Mouse (Mus musculus): ENCODE results near the gene Fau. TPM values are rescaled to one million over a fixed set of nuclear protein-coding genes. Genes with fewer than 3 reads are reported as not detected.

Gene Fau
- polyA plus RNA-seq, 1 experiment from 2014 or later = 624 TPM

DNA sequence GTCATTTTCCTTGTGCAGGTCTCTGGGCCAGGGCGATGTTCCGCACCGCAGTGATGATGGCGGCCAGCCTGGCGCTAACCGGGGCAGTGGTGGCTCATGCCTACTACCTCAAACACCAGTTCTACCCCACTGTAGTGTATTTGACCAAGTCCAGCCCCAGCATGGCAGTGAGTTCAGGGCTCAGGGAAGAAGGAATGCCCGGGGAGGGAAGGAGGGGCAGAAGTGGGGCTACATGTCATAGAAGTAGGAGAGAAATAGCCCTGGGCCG lies 9.8 kb upstream of the Fau start:
- peaks cover 49% of the 10 kb centered on the region for H3K36me3 ChIP-seq
- whole genome bisulfite sequencing = 88% methylated on average over 8 of the region's 8 CpGs
- H3K27me3 ChIP-seq = no peaks in the 10 kb centered on the region
- peak overlapping the region; percentile 88 for H3K4me3 ChIP-seq
- peak overlapping the region; percentile 95 for H3K9ac ChIP-seq
- H3K4me2 ChIP-seq = peak overlapping the region; percentile 99
- no peak overlapping the region for H3K27ac ChIP-seq (replicated peaks)
- H3K9me3 ChIP-seq = no peaks in the 10 kb centered on the region
- no peak for ATAC-seq (ENCODE audit: low read depth)
- peaks cover 27% of the 10 kb centered on the region for H3K4me1 ChIP-seq (replicated peaks)

- no peak for ATAC-seq (ENCODE audit: low read depth)
- 91% methylated on average over 11 of the region's 11 CpGs for WGBS
- Histone ChIP-seq H3K36me3 (peaks cover 59% of the 10 kb centered on the region), H3K27ac (replicated peaks) (no peak overlapping the region), H3K9ac (no peak overlapping the region), H3K9me3 (no peaks in the 10 kb centered on the region), H3K27me3 (no peaks in the 10 kb centered on the region), H3K4me3 (peak overlapping the region; percentile 88; the same call in 1 of the 2 replicates), H3K4me1 (replicated peaks) (peaks cover 27% of the 10 kb centered on the region), H3K4me2 (peak overlapping the region; percentile 99; the same call in 1 of the 2 replicates)
Observed at GRCm38 (mm10) chr19:6048681-6049410, 8.8 kb upstream of the Fau start.

GRCm38 (mm10) chr19:6052516-6052915 lies 5.1 kb upstream of the Fau start:
- Histone ChIP-seq H3K36me3 (peaks cover 80% of the 10 kb centered on the region), H3K4me3 (no peak overlapping the region), H3K4me1 (replicated peaks) (peaks cover 25% of the 10 kb centered on the region), H3K27me3 (no peaks in the 10 kb centered on the region), H3K9ac (0 out of 2 replicates have a peak overlapping the region, but pooled peaks have one; percentile 22), H3K27ac (replicated peaks) (no peak overlapping the region), H3K4me2 (no peak overlapping the region), H3K9me3 (no peaks in the 10 kb centered on the region)
- no peak for ATAC-seq (ENCODE audit: low read depth)
- WGBS = 81% methylated on average over 7 of the region's 7 CpGs

- Histone ChIP-seq H3K4me3 (no peak overlapping the region), H3K9me3 (no peaks in the 10 kb centered on the region), H3K27ac (replicated peaks) (no peak overlapping the region), H3K9ac (no peak overlapping the region), H3K4me2 (no peak overlapping the region), H3K27me3 (no peaks in the 10 kb centered on the region), H3K4me1 (replicated peaks) (peaks cover 21% of the 10 kb centered on the region), H3K36me3 (peaks cover 72% of the 10 kb centered on the region)
- ATAC-seq (ENCODE audit: low read depth) = no peak
- 92% methylated on average over 5 of the region's 5 CpGs for WGBS
Observed at GRCm38 (mm10) chr19:6054296-6054695, 3.3 kb upstream of the Fau start.

DNA sequence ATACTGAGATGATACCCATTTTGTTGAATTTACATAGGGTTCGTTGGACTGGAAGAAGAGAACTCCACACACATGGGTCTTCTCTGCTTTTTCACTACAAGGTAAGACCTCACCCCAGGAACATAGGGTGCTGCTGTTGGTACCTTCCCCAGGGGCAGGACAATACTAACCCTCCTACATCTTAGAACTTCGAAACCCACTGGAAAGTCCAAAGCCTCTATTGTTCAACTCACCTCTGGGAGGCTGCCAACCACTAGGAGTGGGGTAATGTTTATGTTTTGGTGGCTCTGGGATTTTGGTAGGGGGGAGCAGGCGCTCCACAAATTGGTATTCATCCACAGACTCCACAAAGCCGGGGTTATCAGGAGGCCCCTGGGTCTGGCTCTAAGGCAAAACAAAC lies 948 bp upstream of the Fau start:
- H3K4me1 ChIP-seq (replicated peaks) = peaks cover 29% of the 10 kb centered on the region
- H3K9me3 ChIP-seq = no peaks in the 10 kb centered on the region
- peaks cover 57% of the 10 kb centered on the region for H3K36me3 ChIP-seq
- H3K27ac ChIP-seq (replicated peaks) = no peak overlapping the region
- H3K4me3 ChIP-seq = peak overlapping the region; percentile 92
- no peak for ATAC-seq (ENCODE audit: low read depth)
- H3K9ac ChIP-seq = peak overlapping the region; percentile 96
- H3K4me2 ChIP-seq = peak overlapping the region; percentile 87
- no peaks in the 10 kb centered on the region for H3K27me3 ChIP-seq
- WGBS = 64% methylated on average over 4 of the region's 4 CpGs

- H3K9ac ChIP-seq = peak overlapping the region; percentile 96
- H3K36me3 ChIP-seq = peaks cover 43% of the 10 kb centered on the region
- peak overlapping the region; percentile 87; the same call in 1 of the 2 replicates for H3K27ac ChIP-seq (replicated peaks)
- peak overlapping the region; percentile 92 for H3K4me3 ChIP-seq
- peak overlapping the region; percentile 86 for H3K4me2 ChIP-seq
- peaks cover 47% of the 10 kb centered on the region for H3K4me1 ChIP-seq (replicated peaks)
- WGBS = 32% methylated on average over 5 of the region's 5 CpGs
- no peaks in the 10 kb centered on the region for H3K27me3 ChIP-seq
- H3K9me3 ChIP-seq = no peaks in the 10 kb centered on the region
- ATAC-seq (ENCODE audit: low read depth) = no peak
Observed at GRCm38 (mm10) chr19:6058513-6058912, 869 bp downstream of the Fau start.

- Histone ChIP-seq H3K9me3 (no peaks in the 10 kb centered on the region), H3K4me3 (peak overlapping the region; percentile 92), H3K4me2 (peak overlapping the region; percentile 86), H3K27me3 (no peaks in the 10 kb centered on the region), H3K27ac (replicated peaks) (no peak overlapping the region), H3K9ac (peak overlapping the region; percentile 96; the same call in 1 of the 2 replicates), H3K4me1 (replicated peaks) (peaks cover 50% of the 10 kb centered on the region), H3K36me3 (peaks cover 39% of the 10 kb centered on the region)
- WGBS = 87% methylated on average over 5 of the region's 5 CpGs
- ATAC-seq (ENCODE audit: low read depth) = no peak
Observed at GRCm38 (mm10) chr19:6058966-6059365, 1.3 kb downstream of the Fau start.

DNA sequence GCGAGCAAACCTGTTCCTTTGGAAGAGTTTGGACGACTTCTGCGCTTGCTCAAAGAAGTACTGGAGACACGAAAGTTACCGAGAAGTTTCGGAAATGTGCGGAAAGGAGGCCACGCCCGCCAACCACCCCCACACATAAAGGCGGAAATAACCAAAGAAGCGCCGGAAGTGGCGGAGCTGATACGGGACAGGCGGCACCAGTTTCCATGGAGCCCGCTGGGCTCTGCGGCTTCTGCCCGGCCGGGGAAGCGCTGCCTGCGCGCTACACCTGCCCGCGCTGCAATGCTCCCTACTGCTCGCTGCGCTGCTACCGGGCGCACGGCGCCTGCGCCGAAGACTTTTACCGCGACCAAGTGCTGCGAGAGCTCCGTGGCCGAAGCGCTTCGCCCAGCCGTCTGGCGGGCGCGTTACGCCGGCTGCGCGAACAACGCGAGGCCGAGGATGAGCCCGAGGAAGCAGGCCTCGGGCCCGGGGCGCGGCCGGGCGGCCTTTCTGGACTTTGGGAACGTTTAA lies 3.4 kb downstream of the Fau start, which contains the start of gene Znhit2:
Gene Znhit2, plus strand, starts transcription at position 172 of the 513 bp plus-strand sequence.
- Histone ChIP-seq H3K9me3 (no peaks in the 10 kb centered on the region), H3K4me1 (replicated peaks) (peaks cover 55% of the 10 kb centered on the region), H3K4me3 (peak within 1 kb of the TSS; percentile 88), H3K27me3 (no peaks in the 10 kb centered on the region), H3K4me2 (peak within 1 kb of the TSS; percentile 100), H3K36me3 (peaks cover 19% of the 10 kb centered on the region), H3K9ac (peak within 1 kb of the TSS; percentile 97), H3K27ac (replicated peaks) (peak within 1 kb of the TSS; percentile 94)
- whole genome bisulfite sequencing = under 1% methylated on average over 58 of the region's 58 CpGs
- peak; percentile 70 for ATAC-seq (ENCODE audit: low read depth)

GRCm38 (mm10) chr19:6061641-6062302 lies 4.1 kb downstream of the Fau start:
- Histone ChIP-seq H3K4me2 (peak overlapping the region; percentile 100), H3K4me3 (peak overlapping the region; percentile 88), H3K9me3 (no peaks in the 10 kb centered on the region), H3K36me3 (peaks cover 19% of the 10 kb centered on the region), H3K27ac (replicated peaks) (peak overlapping the region; percentile 94), H3K9ac (peak overlapping the region; percentile 97), H3K27me3 (no peaks in the 10 kb centered on the region), H3K4me1 (replicated peaks) (peaks cover 55% of the 10 kb centered on the region)
- 2% methylated on average over 44 of the region's 44 CpGs for WGBS
- ATAC-seq (ENCODE audit: low read depth) = peak; percentile 2; the same call in 1 of the 2 replicates

DNA sequence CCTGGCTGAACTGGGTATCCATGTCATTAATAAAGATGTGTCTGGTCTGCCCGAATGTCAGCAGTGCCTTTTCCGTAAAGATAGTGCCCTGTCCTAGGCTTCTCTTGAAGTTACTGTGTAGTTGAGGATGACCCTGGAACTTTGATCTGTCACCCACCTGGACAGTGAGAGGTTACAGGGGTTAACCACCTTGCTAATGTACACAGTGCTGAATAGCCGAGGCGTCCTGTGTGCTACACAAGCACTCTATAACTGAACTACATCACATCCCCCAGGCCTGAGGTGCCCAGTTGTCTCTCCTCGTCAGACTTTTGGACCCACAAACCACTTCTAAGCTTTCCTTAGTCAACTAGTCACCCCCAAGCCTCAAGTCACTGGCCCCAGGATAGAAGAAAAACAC lies 4.8 kb downstream of the Fau start:
- Histone ChIP-seq H3K9me3 (no peaks in the 10 kb centered on the region), H3K4me3 (peak overlapping the region; percentile 88), H3K4me2 (peak overlapping the region; percentile 100), H3K36me3 (peaks cover 19% of the 10 kb centered on the region), H3K27ac (replicated peaks) (peak overlapping the region; percentile 94; the same call in 1 of the 2 replicates), H3K4me1 (replicated peaks) (peaks cover 58% of the 10 kb centered on the region), H3K9ac (peak overlapping the region; percentile 97), H3K27me3 (no peaks in the 10 kb centered on the region)
- 69% methylated on average over 5 of the region's 5 CpGs for WGBS
- no peak for ATAC-seq (ENCODE audit: low read depth)

DNA sequence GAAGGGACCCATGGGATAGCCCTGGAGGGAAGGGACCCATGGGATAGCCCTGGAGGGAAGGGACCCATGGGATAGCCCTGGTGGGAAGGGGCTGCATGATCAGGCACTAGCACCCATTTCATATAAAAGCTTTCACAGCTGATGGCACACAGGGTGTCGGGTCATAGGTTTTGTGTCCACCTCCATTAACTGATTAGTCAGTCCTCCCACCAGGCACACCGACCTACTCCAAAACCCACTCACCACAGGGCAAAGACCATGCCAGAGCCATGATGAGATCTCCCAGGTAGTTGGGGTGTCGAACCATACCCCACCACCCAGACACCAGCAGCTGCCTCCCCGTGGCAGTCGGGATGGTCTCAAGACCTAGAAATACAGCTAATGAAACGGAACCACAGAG lies 5.4 kb downstream of the Fau start:
- H3K9ac ChIP-seq = peak overlapping the region; percentile 97

DNA sequence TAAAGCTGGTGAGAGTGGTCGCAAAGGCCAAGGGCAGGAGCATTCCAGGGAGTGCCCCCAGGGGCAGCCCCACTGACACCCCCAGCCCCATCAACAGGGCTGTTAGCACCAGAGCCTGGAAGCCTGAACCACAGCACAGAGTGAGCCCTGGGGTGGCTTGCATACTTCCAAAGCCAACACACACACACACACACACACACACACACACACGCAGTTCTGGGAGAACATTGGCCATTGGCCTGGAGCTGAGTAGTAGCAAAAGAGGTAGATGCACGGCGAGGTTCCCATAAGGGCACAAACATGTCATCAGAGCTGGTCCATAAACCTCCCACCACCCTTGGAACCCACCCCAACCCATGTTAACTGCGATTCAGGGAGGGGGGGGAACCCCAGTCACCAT lies 8.9 kb downstream of the Fau start:
- Histone ChIP-seq H3K4me1 (replicated peaks) (peaks cover 50% of the 10 kb centered on the region), H3K27ac (replicated peaks) (peak overlapping the region; percentile 95), H3K9ac (peak overlapping the region; percentile 86), H3K4me2 (peak overlapping the region; percentile 95), H3K9me3 (no peaks in the 10 kb centered on the region), H3K36me3 (peaks cover 34% of the 10 kb centered on the region), H3K27me3 (no peaks in the 10 kb centered on the region), H3K4me3 (peak overlapping the region; percentile 59)
- ATAC-seq (ENCODE audit: low read depth) = peak; percentile 8; the same call in 1 of the 2 replicates
- WGBS = 26% methylated on average over 5 of the region's 5 CpGs

More for the DNA sequence above, 5.4 kb downstream of the Fau start:
- Histone ChIP-seq H3K27ac (replicated peaks) (no peak overlapping the region), H3K36me3 (peaks cover 19% of the 10 kb centered on the region), H3K9me3 (no peaks in the 10 kb centered on the region), H3K4me3 (0 out of 2 replicates have a peak overlapping the region, but pooled peaks have one; percentile 88), H3K4me2 (peak overlapping the region; percentile 100), H3K4me1 (replicated peaks) (peaks cover 63% of the 10 kb centered on the region), H3K27me3 (no peaks in the 10 kb centered on the region)
- ATAC-seq (ENCODE audit: low read depth) = no peak
- WGBS = 93% methylated on average over 6 of the region's 6 CpGs
